Mouse (Mus musculus) bone marrow, adult 2 months (tissue): ENCODE measurements at regions not wholly inside any gene's neighbourhood (a gene's known extent, or its start where the extent isn't known, plus 50 kb on each side); places are given as distances from the start of the nearest gene placed in this dataset.

ENCODE experiments used
- CTCF ChIP-seq: fragments of 200-500 bp; IDR thresholded peaks from 2 replicates; pipeline ENCODE4 v1.5.1; 2011; ENCODE audit warnings: low read length, control low read depth; ENCODE audit not compliant: control insufficient read depth, insufficient read depth
- POLR2A ChIP-seq: fragments of 200-500 bp; IDR thresholded peaks from 2 replicates; pipeline ENCODE4 v1.6.1; 2011; ENCODE audit warnings: low read depth, mild to moderate bottlenecking, control low read depth, low read length, borderline replicate concordance; ENCODE audit not compliant: control insufficient read depth

GRCm38 (mm10) chr8:26265366-26265765 lies 146.0 kb downstream of the Gm45692 start:
- TF ChIP-seq POLR2A (no peak), CTCF (no peak)
